Mouse (Mus musculus) heart, postnatal 0 days (tissue): ENCODE data around the gene Camk2b.

Experiments
- CTCF ChIP-seq: IDR thresholded peaks from 2 replicates; pipeline ENCODE4 v1.5.1; 2016; ENCODE audit warnings: antibody characterized with exemption, control low read depth, low read depth
- EP300 ChIP-seq: IDR thresholded peaks from 2 replicates; pipeline ENCODE4 v1.6.1; 2016; ENCODE audit warnings: antibody characterized with exemption, low read depth

GRCm38 (mm10) chr11:5924699-5925098 lies 141.5 kb downstream of the Camk2b start:
- TF ChIP-seq CTCF (no peak), EP300 (no peak)
